Mouse (Mus musculus): ENCODE results near the gene Sox6. TPM values are rescaled to one million over a fixed set of nuclear protein-coding genes. Genes with fewer than 3 reads are reported as not detected.

Sox6 gene
- polyA plus RNA-seq, 1 experiment from 2014 or later, result 51.7 TPM

DNA sequence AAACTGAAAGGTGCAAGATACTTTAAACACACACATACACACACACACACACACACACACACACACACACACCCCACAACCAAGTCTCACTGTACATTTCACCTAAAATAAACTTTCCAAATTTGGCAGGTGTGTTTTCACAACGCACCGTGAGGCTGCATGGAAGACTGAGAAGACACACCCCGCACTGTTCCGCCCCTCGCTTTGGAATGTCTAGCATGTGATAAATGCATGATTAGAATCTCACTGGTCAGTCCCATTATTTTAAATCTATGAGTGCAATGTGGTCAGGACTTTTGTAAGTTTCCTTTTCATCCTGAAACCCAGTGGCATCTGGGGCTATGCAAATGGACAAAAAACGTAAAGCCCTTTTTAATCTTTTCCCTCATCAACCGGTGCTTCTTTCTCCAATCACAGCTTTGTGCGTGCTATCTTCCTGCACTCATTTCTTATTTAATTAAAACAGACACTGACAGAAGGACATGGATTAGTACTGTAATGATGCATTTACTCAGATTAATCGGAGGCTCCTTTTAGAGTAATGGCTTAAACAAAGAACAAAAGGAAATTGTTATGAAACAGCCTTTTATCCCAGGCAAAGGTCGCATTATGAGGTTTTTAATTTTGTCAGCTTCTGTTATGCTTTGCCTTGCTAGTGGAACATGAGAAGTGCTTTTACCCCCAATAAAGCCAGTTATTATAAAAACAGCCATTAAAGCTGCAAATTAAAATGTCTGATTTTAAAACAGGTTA is 170.9 kb downstream of the Sox6 start:
- Histone ChIP-seq H3K4me2 (peak overlapping the region; percentile 18; the same call in 1 of the 2 replicates), H3K9me3 (no peaks in the 10 kb centered on the region), H3K9ac (no peak overlapping the region), H3K36me3 (replicated peaks) (no peaks in the 10 kb centered on the region), H3K4me3 (no peak overlapping the region), H3K27ac (no peak overlapping the region), H3K27me3 (replicated peaks) (no peaks in the 10 kb centered on the region), H3K4me1 (peaks cover 30% of the 10 kb centered on the region)
- ATAC-seq (replicated peaks), result no peak
- WGBS, result 10% methylated on average over 10 of the region's 10 CpGs

DNA sequence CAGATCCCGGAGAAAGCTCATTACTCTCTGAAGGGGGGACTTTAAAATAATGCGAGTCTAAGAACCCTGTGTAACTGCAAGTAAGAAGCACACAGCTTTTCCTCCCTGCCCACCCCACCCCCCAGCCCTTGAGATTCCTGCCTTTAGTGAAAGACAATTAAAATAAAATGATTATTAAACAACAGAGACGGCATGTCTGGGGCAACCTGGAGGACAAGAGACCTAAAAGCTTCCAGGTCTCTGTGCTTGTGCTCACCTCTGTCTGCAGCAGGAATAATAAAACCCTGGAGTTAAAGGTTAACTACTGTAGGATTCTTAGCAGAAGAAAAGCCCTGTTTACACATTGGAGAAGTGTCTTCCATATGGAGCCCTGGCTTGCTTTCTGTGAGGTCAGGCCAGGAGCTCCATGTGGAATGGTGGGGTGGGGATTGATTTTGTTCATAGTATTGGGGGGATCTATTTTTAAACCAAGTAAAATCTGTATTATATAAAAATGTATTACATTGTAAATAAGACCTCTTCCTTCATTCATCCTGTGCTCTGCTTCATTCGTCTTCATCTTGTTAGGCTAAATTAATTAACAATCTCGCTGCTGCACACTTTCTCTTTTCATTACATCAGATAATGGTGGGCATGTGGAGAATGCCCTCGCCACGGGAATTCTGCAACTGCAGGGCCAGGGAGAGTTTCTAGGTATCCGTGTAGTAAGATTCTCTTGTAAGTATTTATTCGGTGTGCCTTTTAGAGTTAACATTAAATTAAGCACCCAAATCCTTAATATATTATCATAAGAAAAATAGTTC is 171.7 kb downstream of the Sox6 start:
- Histone ChIP-seq H3K27ac (no peak overlapping the region), H3K4me2 (no peak overlapping the region), H3K4me3 (no peak overlapping the region), H3K9ac (no peak overlapping the region), H3K4me1 (peaks cover 30% of the 10 kb centered on the region), H3K9me3 (no peaks in the 10 kb centered on the region), H3K27me3 (replicated peaks) (no peaks in the 10 kb centered on the region), H3K36me3 (replicated peaks) (no peaks in the 10 kb centered on the region)
- no peak for ATAC-seq (replicated peaks)
- 12% methylated on average over 9 of the region's 9 CpGs for WGBS

DNA sequence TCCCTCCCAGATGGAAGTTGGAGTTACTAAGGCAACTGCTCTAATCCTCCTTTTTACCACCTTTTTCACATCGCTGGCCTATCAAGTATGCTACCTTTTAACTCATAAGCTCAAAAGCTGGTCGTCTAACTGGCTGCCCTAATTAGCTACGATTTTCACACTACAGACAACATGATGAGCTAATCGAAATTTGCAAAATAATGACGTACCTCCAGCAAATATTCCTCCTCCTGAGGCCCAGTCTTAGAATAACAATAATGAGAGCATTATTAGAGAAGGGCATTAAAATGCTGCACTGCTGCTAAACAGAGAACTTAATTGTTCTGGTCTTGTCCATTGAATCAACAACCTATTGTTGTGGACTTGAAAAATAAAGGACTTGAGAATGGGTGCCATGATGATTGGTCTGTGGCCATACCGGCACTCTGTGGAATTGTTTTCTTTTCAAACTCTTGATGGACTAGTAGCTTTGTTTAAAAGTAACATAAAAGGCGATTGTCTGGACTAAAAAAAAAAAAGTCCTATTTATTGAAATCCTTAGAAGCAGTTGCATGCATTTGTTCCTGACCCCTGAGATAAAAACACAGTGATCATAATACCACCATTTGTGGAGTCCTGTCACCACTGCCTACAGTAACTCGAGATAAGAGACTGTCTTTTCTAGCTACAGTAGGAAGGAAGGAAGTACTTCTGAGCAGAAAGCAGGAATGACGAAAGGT is 172.5 kb downstream of the Sox6 start:
- H3K9me3 ChIP-seq, result no peaks in the 10 kb centered on the region
- ATAC-seq (replicated peaks), result peak; percentile 50; the same call in 1 of the 2 replicates
- no peak overlapping the region for H3K27ac ChIP-seq
- H3K4me1 ChIP-seq, result peaks cover 30% of the 10 kb centered on the region
- H3K4me2 ChIP-seq, result no peak overlapping the region
- no peaks in the 10 kb centered on the region for H3K36me3 ChIP-seq (replicated peaks)
- WGBS, result 9% methylated on average over 9 of the region's 9 CpGs
- H3K9ac ChIP-seq, result no peak overlapping the region
- H3K4me3 ChIP-seq, result no peak overlapping the region
- no peaks in the 10 kb centered on the region for H3K27me3 ChIP-seq (replicated peaks)

DNA sequence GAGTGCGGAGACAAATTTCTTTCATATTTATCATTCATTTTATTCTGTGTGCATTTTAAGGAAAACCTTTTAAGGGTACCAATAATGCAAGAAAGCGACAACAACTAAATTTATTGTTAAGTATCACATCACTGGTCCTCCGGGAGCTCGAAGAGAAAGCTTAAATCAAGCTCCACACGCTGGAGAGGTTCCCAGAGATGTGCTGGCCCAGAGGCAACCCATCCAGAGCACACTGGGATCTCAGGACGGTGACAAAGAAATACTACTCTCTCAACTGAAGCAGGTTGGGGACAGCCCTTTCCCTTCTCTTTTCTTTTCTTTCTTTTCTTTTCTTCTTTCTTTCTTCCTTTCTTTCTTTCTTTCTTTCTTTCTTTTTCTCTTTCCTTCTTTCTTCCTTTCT is 173.4 kb downstream of the Sox6 start:
- Histone ChIP-seq H3K27ac (0 out of 2 replicates have a peak overlapping the region, but pooled peaks have one; percentile 20), H3K36me3 (replicated peaks) (no peaks in the 10 kb centered on the region), H3K9ac (no peak overlapping the region), H3K4me3 (no peak overlapping the region), H3K27me3 (replicated peaks) (no peaks in the 10 kb centered on the region), H3K9me3 (no peaks in the 10 kb centered on the region), H3K4me2 (no peak overlapping the region), H3K4me1 (peaks cover 30% of the 10 kb centered on the region)
- WGBS, result 36% methylated on average over 6 of the region's 6 CpGs
- no peak for ATAC-seq (replicated peaks)

DNA sequence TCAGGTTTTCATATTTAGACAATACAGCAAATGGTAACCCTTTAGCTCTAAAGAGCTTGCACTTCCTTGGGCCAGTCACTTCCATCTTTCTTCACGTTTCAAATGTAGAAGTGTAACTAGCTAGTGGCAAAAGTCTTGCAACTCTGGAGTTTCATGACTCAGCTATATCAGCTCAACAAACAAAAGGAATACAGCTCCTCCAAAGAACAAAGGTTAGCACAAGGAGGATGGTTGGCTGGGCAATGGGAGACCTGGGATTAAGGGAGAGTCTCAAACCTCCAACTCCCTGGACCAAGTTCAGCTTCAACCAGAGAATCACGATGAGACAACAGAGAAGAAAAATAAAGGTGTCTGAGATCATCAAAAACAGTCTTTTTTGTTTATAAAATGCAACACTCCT is 174.2 kb downstream of the Sox6 start:
- whole genome bisulfite sequencing, result 28% methylated on average over 2 of the region's 2 CpGs
- H3K27ac ChIP-seq, result no peak overlapping the region
- H3K4me1 ChIP-seq, result peaks cover 30% of the 10 kb centered on the region
- no peak overlapping the region for H3K9ac ChIP-seq
- H3K4me3 ChIP-seq, result no peak overlapping the region
- no peak for ATAC-seq (replicated peaks)
- no peaks in the 10 kb centered on the region for H3K9me3 ChIP-seq
- H3K36me3 ChIP-seq (replicated peaks), result no peaks in the 10 kb centered on the region
- no peaks in the 10 kb centered on the region for H3K27me3 ChIP-seq (replicated peaks)
- no peak overlapping the region for H3K4me2 ChIP-seq

DNA sequence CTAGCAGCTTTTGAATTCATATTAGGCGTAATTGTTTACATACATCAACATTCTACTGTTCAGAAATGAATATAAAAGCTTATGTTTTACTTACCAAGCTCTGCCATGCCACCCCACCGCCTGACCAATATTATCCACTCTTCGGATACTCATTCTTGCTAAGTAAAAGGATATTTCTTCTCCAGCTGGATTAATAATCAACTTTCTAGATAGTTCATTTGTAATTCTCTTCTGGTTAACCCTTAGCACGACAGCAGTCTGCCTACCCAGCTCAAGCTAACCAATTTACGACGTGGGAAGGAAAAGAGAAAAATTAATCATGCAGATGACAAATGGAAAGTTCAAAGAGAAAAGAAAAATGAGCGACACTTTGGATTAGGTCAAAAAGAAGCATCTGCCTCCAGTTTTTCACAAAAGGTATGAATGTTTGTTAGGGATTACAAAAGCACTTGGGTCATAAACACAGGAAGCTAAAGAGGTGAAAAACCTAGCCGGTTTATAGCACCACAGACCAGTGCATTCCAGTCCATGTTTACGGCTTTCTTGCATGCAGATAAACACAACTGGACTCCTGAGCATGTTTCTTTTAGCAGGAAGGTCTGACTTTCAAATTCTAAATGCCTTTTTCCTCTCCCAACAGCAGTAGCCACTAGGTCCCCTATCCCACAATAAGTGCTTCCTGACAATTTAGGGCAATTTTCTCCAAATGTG is 178.8 kb downstream of the Sox6 start:
- Histone ChIP-seq H3K27me3 (replicated peaks) (no peaks in the 10 kb centered on the region), H3K27ac (no peak overlapping the region), H3K4me2 (no peak overlapping the region), H3K9me3 (no peaks in the 10 kb centered on the region), H3K4me3 (no peak overlapping the region), H3K9ac (no peak overlapping the region), H3K4me1 (no peaks in the 10 kb centered on the region), H3K36me3 (replicated peaks) (no peaks in the 10 kb centered on the region)
- ATAC-seq (replicated peaks), result no peak
- 87% methylated on average over 9 of the region's 9 CpGs for WGBS

DNA sequence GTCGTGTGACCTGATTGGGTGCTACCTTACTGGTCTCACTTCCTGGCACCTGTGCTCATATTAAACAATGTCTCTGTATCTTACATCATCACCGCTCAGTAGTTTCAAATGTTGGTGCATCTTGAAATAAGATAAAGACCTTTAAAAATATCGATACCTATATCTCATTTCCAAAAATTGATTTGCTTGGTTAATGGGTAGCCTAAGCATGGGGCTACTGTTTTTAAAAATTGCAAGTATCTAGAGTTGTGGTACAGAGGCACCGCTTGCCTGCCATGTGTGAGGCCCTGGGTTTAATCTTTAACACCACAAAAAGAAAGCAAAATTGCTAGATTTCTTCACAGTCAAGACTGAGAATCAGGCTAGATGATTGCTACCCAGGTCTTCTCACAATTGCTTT is 187.5 kb downstream of the Sox6 start:
- Histone ChIP-seq H3K27ac (no peak overlapping the region), H3K9ac (no peak overlapping the region), H3K4me3 (no peak overlapping the region), H3K4me1 (no peaks in the 10 kb centered on the region), H3K27me3 (replicated peaks) (no peaks in the 10 kb centered on the region), H3K4me2 (no peak overlapping the region), H3K9me3 (no peaks in the 10 kb centered on the region), H3K36me3 (replicated peaks) (no peaks in the 10 kb centered on the region)
- 94% methylated on average over 4 of the region's 4 CpGs for WGBS
- no peak for ATAC-seq (replicated peaks)

DNA sequence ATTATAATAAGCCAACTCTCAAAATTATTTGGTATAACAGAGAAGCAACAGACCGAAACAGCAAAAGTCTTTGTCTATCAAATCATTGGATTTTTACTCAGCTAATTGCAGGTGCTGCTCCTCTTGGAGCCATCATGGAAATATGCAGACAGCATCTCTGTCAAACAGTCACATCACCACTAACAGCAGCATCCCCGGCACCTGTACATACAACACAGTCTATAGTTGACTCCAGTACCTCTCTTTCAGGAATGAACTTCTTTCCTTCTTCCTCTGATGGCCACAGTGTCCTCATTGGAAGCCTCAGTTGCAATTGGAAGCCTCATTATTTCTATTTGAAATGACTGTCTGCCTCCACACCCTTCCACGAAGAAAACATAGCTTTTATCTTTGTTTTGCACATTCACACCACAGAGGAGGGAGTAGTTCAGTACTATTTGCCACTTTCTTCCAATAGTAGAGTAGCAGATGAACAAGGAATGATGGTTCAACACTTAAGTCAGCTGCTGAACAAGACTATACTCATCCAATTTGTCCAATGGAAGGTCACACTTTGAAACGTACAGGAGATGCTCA is 192.7 kb downstream of the Sox6 start:
- ATAC-seq (replicated peaks), result no peak
- H3K36me3 ChIP-seq (replicated peaks), result no peaks in the 10 kb centered on the region
- H3K4me2 ChIP-seq, result no peak overlapping the region
- no peak overlapping the region for H3K27ac ChIP-seq
- no peaks in the 10 kb centered on the region for H3K27me3 ChIP-seq (replicated peaks)
- H3K9me3 ChIP-seq, result no peaks in the 10 kb centered on the region
- H3K9ac ChIP-seq, result no peak overlapping the region
- H3K4me1 ChIP-seq, result no peaks in the 10 kb centered on the region
- no peak overlapping the region for H3K4me3 ChIP-seq
- WGBS, result 88% methylated on average over 4 of the region's 4 CpGs

DNA sequence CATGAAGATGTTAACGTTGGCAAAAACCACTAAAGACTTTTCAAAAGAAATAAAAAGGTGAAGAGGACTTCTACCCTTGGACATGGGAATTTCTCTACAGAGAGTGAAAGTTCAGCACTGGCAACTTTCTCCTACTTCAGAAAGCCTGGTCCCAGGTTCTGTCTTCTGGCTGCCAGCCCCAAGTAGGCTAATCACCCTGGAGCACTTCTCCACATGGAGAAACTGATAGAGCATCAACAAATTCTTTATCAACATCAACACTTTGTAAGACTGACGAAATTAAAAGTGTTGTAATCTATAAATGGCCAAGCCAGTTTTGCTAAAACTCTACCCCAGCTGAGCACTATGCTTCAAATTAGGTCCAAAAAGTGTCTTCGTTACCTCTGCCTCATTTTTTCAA is 193.7 kb downstream of the Sox6 start:
- H3K9ac ChIP-seq, result no peak overlapping the region
- no peak overlapping the region for H3K27ac ChIP-seq
- H3K36me3 ChIP-seq (replicated peaks), result no peaks in the 10 kb centered on the region
- H3K9me3 ChIP-seq, result no peaks in the 10 kb centered on the region
- 96% methylated on average over 3 of the region's 3 CpGs for WGBS
- H3K4me2 ChIP-seq, result no peak overlapping the region
- H3K4me1 ChIP-seq, result no peaks in the 10 kb centered on the region
- no peaks in the 10 kb centered on the region for H3K27me3 ChIP-seq (replicated peaks)
- ATAC-seq (replicated peaks), result no peak
- H3K4me3 ChIP-seq, result no peak overlapping the region

DNA sequence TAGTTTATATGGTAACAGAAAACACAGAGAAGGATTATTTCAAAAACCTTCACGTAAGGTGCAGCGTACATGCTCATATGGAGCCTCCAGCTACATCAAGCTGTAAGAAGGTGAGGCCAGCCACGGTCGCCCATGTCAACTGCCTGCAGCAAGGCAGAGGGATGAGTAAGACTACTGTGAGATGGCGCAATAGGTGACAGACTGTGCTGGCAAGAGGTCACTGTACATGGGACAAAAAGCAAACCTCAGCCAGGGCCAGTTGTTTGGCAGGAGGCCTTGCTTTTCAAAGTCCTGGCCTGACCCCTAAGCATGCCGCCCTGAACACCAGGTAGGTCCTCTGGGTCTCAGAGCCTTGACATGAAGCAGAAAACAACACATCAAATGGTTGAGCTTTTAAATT is 194.2 kb downstream of the Sox6 start:
- H3K27ac ChIP-seq, result no peak overlapping the region
- H3K27me3 ChIP-seq (replicated peaks), result no peaks in the 10 kb centered on the region
- H3K36me3 ChIP-seq (replicated peaks), result no peaks in the 10 kb centered on the region
- ATAC-seq (replicated peaks), result no peak
- WGBS, result 95% methylated on average over 6 of the region's 6 CpGs
- no peaks in the 10 kb centered on the region for H3K4me1 ChIP-seq
- H3K4me3 ChIP-seq, result no peak overlapping the region
- H3K9ac ChIP-seq, result no peak overlapping the region
- no peaks in the 10 kb centered on the region for H3K9me3 ChIP-seq
- no peak overlapping the region for H3K4me2 ChIP-seq

DNA sequence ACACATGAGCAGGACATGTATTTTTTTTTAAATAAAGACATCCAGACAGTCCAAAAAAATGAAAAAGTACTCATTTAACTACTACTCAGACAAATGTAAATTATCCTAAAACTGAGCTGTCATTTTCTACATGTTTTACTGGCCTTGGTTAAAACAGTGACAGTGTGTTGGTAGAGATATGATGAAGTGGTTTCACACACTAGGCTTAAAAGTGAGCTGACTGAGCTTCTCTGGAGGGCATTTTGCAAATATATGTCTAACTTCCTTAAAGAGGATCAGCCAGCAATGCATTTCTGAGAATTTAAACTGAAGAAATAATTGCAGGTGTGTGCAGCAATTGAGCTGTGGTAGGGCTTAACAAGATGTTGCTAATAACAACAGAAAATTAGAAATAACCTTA is 196.3 kb downstream of the Sox6 start:
- H3K27me3 ChIP-seq (replicated peaks), result no peaks in the 10 kb centered on the region
- no peak overlapping the region for H3K4me3 ChIP-seq
- ATAC-seq (replicated peaks), result no peak
- no peaks in the 10 kb centered on the region for H3K4me1 ChIP-seq
- H3K9me3 ChIP-seq, result no peaks in the 10 kb centered on the region
- H3K27ac ChIP-seq, result no peak overlapping the region
- H3K4me2 ChIP-seq, result no peak overlapping the region
- H3K36me3 ChIP-seq (replicated peaks), result no peaks in the 10 kb centered on the region
- no peak overlapping the region for H3K9ac ChIP-seq

DNA sequence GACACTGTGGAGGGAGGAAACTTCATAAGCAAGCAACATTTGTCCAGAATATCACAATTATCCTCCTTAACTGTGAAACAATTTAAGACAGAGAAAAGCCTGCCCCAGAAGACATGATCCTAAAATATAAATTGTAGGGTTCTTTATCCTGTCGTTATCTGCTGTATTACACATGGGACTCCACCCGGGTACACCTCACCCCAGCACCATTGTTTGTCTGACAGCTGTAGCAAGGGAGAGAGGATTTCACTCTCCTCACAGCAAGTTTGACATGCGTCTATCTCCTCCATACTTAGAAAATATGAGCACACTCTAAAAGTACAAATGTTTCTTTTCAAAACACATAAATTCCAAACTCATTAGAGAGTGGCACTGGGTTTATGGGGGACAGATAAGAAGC is 198.0 kb downstream of the Sox6 start:
- no peak for ATAC-seq (replicated peaks)
- H3K27ac ChIP-seq, result no peak overlapping the region
- no peaks in the 10 kb centered on the region for H3K27me3 ChIP-seq (replicated peaks)
- WGBS, result 54% methylated on average over 3 of the region's 3 CpGs
- H3K4me1 ChIP-seq, result no peaks in the 10 kb centered on the region
- H3K4me3 ChIP-seq, result no peak overlapping the region
- H3K9ac ChIP-seq, result no peak overlapping the region
- H3K9me3 ChIP-seq, result no peaks in the 10 kb centered on the region
- no peak overlapping the region for H3K4me2 ChIP-seq
- H3K36me3 ChIP-seq (replicated peaks), result no peaks in the 10 kb centered on the region
